Mouse (Mus musculus) retina, postnatal 1 day (tissue): ENCODE data around the gene Clint1.
"Not testable (repeated sequence)": the region's sequence is repeated elsewhere in the genome, so short reads cannot be mapped to it uniquely, and the experiment has no call there.

ENCODE experiments used
- DNase-seq: peaks from one replicate; pipeline ENCODE4 v3.0.0-alpha.2; 2012

Gene Clint1

DNA sequence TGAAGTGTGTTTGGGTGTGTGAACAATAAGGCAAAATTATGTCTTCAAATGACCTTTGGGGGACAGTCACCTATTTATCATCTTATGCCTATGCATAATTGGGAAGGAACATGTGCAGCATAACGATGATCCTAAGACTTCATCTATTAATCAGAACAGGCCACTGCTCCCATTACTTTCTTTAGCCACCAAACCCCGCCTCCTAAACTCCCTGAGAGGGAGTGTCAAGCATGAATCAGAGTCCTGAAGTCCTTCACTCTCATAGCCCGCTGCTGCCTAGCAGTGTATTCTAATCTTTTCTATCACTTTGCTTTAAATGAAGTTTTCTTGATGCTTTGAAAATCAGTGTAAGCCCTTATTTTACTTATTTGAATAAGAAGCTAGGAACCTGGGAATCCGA, 2.6 kb upstream of the Clint1 start:
- DNase-seq, result no peak

DNA sequence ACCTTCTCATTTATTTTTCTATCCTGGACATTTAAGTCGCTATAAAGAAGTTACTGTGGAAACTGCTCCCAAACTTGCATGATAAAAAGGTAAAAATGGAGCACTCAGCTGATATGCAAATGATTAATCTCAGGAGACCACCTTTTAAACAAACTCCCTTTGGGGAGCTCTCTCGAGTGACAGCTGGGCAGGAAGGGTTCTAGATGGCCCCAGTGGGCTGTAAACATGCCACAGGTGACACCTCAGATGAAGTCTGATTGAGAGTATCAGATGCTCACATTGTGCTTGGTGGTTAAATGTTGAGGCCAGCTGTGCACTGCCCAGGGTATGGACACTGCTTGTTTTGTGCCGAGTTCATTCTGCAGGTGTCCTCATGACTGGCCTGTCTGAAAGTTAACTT, 2.0 kb upstream of the Clint1 start:
- DNase-seq, result no peak

DNA sequence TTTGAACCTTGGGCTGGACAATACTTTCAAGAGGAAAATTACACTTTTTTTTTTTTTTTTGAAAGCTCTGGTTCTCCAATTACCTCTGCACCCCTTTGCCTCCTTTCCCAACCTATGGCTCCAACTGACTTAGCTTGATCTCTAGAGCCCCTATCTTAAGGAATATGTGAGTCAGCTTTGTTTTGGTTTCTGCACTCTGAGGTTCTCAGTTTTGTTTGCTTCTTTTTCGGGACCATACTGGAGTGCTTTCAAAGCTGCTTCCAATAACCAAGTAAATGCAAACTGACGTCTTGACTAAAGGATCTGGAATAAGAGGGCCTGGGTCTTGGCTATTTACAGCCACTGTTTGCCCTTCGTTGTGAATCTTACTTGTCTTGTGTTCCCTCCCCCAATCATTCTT, 1.5 kb upstream of the Clint1 start:
- no peak for DNase-seq

DNA sequence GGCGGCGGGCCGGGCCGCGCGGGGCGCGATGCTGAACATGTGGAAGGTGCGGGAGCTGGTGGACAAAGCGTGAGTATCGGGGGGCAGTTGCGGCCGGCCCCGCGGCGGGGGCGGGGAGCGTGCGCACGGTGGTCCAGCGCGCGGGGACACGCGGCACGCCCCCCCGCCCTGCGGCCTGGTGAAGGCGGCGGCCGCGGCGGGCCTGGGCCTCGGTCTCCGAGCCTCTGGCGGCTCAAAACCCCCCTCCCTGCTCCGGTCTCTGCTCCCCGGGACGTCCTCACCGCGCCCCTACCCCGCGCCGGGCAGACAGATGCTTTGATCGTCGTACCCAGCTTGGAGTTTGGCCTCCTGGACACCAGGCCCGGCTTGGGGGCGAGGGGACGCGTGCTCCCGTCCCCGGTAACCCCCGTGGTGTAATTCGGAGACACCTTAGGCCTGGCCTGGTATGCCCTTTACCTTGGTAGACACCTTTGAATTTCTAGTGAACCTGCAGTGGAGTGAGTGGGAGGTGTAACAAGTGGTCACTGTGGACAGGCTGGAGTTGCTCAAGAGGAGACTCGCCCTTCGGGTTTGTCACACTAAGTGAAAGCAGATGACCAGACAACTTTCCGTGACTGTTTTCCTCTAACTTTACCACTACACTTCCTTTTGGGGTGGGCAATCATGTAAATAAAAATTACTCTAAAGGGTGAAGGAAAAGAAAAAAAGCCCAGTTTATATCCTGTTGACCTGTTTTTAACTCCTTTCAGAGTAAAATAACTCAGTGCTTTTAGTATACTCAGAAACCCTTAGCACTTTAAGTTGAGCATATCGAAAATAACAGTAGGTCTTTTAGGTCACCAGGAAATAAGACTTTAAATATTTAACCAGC, 508 bp downstream of the Clint1 start:
- peak; percentile 50 for DNase-seq

DNA sequence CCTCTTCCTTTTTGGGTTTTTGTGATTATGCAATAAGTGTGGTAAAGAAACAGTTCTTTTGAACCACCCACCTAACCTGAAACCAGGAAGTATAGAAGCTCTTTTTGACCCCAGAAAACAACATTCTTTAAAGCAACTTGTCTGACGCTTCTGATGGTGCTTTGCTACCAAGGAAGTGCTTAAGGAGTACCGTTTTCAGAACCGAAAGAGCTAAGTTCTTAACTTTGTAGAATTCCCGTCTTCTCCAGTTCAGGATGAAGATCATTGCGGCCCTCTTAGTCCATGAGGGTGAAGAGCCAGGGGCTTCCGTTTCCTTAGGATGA, 1.1 kb downstream of the Clint1 start:
- no peak for DNase-seq

DNA sequence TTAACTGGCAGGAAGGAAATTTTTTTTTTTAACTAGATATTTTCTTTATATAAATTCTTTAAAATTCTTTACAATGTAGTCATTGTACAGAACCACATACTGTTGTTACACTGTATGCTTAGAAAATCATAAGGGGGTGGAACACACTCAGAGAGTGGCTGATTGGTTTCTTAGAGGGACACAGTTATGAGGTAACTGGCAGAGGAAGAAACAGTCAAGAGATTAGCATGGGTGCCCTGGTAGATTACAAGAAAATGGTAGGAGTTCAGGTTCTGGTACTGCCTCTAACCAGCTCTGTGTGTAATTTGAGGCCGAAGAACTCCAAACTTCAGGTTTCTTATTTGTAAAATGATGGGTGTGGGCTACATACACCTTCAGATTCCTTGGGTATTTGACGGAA, 2.1 kb downstream of the Clint1 start:
- no peak for DNase-seq

DNA sequence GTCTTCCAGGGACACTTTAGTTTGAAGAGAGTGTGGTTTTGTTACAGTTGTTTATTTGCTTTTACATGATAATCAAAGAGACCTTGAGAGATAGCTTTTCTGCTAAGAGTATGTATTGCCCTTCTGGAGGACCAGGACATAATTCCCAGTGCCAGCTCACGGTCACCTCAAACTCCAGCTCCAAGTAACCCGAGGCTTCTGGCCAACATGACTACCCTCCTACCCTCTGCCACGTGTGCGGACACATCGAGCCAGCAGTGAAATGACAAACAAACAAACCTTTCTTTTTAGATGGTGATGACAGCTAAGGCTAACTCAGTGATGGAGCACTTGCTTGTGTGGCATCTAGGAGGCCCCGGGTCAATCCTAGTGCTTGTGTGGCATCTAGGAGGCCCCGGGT, 2.5 kb downstream of the Clint1 start:
- no peak for DNase-seq

DNA sequence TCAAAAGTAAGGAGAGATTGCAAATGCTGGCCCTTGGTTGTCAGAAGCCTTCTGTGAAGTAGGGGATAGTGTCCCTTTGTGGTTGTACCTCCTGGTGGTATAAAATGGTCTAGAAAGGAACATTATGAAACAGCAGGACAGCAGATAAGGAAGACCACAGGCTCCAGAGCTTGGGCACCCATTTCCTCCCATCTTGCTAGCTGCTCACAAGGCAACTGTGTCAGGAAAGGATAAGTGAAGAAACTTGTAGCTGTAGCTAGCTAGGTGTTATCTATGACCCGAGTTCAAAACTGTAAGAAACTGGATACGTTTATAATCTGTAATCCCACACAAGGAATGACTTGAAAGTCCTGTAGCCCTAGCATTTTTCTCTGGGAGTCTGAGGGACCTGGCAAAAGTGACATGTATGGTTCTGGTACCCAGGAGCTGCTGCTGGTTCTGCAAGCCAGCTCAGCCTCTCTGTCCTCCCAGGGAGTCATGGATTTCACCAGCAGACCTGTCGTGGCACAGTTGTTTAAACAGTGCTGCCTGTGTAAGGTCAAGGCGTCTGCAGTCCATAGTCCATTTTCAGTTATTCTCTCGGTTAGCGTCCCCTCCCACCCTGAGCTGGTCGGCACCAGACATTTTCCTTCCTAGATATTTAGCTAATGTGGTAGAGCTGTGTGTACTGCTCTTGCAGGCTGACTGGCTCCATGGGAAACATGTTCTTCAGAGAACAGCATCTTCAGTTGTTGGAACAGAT, 3.7 kb downstream of the Clint1 start:
- DNase-seq, result no peak

DNA sequence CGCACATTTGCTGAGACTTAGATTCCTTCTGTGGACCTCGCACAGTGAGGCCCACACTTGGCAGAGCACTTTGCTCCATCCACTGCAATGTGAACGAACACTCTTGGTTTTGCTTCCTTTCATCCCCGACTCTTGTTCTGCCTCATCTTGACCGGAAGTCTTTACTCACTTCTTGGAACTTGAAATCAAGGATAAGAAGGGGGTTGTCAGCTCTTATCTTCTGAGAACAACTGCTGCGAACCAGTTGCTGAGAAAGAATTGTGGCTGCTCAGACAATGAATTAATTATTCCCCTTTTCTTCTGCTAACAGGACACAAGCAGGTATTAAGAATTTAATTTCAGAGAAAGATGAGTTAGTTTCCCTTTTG, 4.3 kb downstream of the Clint1 start:
- DNase-seq, result no peak

DNA sequence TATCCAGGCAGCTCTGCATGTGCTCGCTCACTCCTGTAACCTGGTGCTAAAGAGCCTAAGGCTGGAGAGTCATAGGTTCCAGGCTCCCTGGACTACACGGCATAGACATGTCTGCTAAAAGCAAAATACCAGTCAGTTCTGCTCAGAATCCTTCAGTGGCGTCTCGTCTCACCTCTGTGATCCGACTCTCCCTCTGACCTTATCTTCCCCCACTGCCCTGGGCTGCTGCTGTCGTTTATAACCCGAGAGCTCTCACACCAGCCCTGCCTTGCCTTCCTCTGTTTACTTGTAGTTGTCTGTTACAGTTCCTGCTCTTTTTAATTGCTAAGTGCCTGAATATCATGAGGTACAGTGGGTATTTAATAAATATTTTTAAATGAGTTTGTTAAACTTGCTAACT, 9.5 kb downstream of the Clint1 start:
- no peak for DNase-seq

DNA sequence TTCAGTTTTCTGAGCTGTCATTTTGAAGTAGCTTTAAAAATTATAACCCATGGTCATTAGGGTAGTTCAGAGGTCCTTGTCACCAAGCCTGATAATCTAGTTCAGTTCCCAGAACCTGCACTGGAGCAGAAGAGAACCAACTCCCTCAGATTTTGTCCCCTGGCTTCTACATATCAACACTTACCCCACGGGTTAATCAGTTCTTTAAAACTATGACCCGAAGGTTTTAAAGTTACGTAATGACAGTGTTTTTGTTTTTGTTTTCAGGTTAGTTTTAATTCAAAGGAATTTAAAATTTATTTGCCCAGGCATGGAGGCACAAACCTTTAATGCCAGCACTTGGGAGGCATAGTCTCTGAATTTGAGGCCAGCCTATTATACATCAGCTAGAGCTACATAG, 12.6 kb downstream of the Clint1 start:
- no peak for DNase-seq

DNA sequence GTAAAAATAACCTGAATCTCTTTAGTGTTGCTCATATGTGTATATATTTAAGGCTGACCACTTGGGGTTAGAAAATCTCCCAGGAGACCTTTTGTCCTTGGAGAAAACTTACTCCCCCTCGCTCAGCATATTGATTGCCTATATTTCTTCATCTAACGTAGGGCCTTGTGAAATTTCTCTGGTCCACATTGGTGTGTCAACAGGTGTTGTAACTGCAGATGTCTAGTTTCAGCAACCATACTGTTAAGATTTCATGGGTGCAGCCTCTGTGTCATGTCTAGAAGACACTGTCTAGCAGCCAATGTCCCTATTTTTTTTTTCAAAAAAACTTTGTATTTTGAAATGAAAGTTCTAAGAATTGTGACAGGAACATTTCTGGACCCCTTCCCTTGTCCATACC, 14.0 kb downstream of the Clint1 start:
- DNase-seq, result no peak

DNA sequence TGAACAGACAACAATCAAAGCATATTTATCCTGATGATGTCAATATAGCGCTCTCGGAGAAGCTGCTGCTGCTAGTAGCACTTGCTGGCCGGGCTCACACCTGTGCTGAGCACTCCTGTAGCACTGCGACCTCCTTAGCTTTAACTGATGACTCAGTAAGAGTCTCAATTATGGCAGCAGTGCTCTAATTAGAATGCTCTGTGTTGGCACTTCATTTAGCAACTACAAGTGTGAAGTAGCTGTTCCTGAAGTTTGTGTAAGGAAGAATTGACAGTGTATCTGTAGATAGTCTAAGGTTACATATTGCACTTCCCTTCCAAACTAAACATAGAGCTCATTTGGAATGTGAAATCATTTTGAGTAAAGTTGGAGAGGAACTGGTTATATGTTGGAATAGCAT, 14.7 kb downstream of the Clint1 start:
- no peak for DNase-seq

DNA sequence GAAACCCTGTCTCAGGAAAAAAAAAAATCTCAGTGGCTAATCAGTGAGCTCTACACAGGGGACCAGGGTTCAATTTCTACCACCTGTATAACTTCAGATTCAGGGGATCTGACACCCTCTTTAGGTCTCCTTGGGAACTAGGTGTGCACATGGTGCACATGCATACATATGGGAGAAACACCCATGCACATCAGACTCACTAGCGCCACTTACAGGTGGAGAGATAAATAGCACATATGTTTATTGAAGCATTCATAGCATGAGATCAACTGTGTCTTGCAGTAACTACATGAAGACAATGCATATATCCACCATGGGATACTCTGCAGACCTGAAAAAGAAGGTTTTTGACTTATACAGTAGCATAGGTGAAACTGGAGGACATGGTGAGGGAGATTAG, 21.8 kb downstream of the Clint1 start:
- DNase-seq, result peak; percentile 29

DNA sequence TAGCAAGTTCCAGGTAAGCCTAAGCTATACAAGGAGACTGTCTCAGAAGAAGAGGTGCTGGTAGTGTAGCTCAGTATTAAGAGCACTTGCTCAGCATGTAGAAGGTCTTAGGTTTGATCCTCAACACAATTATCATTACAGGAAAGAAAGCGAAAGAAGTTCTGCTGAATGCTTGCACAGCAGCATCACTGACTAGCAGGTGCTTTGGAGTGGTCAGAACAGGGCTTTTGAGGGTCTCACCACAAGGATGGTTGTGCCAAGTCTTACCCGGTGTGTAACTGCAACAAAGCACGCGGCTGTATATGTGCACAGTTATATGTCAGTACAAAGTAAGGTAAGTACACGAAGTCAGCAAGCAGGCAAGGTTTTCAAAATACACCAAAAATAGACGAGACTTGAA, 22.4 kb downstream of the Clint1 start:
- no peak for DNase-seq

DNA sequence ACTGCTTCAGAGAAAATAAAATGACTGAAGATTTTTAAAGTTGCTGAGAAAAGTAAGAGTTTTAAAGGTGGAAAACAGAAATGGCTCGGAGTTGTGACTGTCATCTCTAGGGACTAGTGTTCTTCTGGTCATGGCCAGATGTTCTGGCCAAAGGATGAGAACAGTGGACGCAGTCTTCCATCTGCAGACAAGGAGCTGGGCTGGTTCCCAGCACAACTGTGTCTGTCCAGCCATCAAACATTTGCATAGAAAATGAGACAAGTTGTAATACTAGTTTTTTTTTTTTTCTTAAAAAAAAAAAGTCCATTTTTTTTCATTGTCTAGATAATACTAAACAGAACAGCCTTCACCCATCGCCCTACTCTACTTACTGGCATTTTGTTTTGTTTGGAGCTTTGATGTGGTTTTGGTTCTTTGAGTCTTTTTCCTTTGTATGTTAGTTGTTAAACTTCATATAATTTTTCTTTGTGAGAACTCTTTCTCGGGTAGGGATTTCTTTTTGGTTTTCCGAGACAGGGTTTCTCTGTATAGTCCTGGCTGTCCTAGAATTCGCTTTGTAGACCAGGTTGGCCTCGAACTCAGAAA, 23.6 kb downstream of the Clint1 start:
- no peak for DNase-seq

DNA sequence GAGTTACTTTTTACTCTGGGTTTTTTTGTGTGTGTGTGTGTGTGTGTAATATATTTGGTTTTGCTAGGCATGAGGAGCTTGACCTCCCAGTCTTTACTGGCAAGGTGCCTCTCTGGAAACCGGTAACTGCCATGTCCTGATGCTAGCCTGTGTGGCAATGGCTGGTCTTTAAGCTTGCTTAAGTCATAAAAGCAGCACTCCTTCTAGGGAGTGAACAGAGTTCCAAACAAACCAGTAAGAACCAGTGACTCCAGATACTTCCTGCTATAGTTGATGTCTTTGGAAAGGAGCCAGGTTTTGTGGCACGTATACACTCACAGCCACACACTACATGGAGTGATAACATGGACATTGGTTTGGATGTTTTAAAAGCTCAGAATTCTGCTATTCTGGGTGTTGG, 24.2 kb downstream of the Clint1 start:
- no peak for DNase-seq

DNA sequence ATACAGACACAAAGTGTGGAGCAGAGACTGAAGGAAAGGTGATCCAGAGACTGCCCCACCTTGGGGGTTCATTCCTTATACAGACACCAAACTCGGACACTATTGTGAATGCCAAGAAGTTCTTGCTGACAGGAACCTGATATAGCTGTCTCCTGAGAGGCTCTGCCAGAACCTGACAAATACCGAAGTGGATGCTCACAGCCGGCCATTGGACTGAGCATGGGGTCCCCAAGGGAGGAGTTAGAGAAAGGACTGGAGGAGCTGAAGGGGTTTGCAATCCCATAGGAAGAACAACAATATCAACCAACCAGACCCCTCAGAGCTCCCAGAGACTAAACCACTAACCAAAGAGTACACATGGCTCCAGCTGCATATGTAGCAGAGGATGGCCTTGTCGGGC, 27.5 kb downstream of the Clint1 start:
- DNase-seq, result not testable (repeated sequence)

DNA sequence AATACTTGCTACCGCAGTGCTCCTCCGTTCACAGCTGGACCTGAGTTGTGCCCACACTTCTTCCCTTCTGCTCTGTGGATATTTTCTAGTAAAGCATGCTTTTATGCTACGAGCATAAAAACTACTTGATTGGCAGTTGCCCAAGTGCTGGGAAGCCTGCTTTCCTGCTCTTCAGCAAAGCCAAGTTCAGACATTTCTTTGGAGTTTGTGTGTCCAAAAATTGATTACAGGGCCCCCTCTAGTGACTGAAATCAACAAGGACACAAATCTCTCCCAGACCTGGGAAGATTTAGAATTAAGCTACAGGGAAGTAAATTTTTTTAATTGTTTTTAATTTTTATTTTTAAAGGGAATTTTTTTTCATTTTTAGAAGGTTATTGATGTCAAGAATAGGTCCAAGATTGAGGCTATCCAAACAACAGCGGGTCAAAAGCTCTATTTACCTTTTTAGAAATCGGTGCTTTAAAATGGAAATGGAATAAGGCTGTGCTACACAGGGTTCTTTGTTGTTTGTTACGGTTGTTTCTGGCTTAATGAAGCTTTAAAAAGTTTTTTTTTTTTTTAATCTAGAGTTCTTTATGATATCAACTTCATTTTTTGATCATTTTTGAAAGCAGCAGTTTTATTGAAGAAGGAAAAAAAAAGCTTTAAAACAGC, 29.3 kb downstream of the Clint1 start:
- DNase-seq, result peak; percentile 64

DNA sequence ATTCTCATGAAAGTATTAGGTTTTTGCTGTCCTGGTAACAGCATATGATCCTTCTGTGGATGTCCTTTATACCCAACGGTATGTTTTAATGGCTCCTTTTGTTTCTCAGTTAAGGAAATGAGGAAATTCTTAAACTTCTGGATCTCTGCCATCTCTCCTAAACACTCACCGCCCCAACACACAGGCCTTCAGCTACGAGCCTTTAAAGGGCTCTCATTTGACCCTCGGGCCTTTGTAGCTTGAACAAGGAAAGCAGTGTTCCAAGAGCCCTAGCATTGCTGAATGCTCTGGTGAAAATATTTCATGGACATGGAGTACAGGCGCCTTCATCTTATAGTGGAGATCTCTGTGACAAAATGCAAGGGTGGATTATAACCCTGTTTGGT, 29.8 kb downstream of the Clint1 start:
- peak; percentile 76 for DNase-seq

DNA sequence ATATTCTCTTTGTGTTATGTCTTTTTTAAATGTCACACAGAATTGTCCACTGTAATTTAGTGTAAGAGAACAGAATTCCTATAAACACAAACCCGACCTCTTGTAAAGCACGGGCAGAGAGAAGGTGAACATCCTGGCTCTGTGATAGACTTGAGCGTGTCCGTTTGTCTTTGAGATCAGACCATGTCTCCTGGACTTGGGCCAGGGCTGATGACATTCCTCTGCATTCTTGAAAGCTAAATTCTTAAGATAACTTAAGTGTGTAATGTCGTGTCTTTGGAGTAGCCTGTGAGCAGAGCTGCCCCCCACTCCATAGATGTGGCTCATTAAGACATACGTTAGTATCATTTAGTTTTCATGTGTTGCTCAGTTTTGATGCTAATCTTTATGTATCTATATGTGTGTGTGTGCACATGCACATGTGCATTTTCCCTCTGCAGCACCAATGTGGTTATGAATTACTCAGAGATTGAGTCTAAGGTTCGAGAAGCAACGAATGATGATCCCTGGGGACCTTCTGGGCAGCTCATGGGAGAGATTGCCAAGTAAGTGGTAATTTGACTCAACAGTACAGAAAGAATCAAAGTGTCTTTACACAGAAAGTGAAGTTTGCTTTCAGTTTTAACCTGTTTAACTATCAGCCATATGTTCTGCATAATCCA, 31.6 kb downstream of the Clint1 start:
- no peak for DNase-seq

DNA sequence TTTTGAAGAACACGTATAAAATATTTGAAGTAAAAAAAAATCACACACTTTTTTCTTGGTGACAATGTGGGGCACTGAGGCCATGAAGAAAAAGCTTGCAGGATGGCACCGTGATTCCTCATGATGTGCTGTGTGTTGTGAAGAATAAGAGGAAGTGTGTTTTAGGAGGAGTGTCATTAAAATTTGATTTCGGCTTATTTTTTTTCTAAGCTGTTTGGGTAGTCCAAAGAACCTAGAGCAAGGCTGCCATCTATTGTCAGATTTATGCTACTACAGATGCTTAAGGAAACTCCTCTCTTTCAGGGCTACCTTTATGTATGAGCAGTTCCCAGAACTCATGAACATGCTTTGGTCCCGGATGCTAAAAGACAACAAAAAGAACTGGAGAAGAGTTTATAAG, 32.2 kb downstream of the Clint1 start:
- peak; percentile 63 for DNase-seq

DNA sequence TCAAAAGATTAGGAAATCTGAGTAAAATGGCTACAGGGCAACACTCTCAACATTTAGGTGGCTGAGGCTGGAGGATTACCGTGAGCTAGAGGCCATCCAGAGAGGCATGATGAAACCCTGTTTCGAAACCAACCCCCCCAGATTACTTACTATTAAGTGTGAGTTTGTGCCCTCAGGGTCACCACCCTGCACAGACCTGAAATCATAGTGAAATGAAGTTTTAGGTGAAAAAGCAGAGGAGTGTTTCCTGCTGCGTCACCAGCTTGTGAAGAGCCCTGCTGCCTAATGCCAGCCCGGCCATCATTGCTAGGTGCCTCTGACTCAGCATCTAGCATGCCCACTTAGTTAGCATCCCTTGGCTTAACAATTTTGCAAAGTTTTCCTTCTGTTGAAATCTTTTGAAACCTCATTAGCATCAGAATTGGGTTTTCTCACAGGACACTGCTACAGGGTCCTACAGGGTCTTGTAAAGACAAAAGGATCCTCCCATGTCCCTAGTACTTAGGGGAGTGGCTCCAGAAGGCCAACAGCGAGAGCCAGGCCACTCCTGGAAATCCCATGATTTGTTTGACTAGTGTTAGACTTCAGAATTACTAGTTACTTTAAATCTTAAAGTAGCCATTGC, 33.9 kb downstream of the Clint1 start:
- no peak for DNase-seq
